Mouse (Mus musculus): ENCODE results near the gene Mars. TPM values are rescaled to one million over a fixed set of nuclear protein-coding genes. Genes with fewer than 3 reads are reported as not detected.

Mars gene
- polyA plus RNA-seq (2012; rRNA removed), result 90.4 and 101 TPM in 2 replicates

DNA sequence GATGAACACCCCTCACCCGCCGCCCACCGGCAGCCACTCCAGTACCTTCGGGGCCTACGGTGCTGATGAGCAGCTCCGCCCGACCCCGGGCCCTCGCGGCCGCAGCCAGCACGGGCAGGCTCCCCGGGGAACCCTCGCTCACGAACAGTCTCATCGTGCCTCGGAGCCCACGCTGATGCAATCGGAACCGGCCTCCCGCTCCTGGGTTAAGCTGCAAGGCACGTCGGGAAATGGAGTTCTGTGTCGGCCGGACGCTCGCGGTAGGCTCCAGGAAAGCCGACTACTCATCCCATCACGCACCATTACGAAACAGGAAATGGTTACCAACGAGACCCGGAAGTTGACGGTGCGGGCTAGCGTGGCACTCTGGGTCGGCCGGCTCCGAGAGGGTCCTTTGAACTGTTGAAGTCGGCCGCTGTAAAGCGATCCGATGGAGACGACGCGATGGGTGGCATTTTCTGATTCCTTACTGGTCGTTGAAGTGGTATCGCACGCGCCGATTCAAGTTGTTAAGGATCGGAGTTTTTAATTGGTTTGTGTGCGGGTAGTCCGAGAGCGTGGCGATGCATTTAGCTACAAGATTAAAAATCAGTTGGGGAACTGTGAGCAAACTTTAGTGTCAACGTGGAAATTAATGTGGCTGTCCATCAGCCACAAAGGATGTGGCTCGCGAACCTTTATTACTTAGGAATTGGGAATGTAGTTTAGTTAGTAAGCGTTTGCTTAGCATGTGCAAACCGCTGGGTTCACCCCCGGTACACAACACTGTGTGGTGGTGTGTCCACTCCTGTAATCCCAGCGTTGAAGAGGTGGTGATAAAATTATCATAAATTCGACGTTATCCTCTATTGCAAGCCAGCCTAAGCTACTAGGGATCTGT, at the start of gene Mars:
Mars (minus strand) TSS at position 311 of the 880 bp plus-strand sequence.

DNA sequence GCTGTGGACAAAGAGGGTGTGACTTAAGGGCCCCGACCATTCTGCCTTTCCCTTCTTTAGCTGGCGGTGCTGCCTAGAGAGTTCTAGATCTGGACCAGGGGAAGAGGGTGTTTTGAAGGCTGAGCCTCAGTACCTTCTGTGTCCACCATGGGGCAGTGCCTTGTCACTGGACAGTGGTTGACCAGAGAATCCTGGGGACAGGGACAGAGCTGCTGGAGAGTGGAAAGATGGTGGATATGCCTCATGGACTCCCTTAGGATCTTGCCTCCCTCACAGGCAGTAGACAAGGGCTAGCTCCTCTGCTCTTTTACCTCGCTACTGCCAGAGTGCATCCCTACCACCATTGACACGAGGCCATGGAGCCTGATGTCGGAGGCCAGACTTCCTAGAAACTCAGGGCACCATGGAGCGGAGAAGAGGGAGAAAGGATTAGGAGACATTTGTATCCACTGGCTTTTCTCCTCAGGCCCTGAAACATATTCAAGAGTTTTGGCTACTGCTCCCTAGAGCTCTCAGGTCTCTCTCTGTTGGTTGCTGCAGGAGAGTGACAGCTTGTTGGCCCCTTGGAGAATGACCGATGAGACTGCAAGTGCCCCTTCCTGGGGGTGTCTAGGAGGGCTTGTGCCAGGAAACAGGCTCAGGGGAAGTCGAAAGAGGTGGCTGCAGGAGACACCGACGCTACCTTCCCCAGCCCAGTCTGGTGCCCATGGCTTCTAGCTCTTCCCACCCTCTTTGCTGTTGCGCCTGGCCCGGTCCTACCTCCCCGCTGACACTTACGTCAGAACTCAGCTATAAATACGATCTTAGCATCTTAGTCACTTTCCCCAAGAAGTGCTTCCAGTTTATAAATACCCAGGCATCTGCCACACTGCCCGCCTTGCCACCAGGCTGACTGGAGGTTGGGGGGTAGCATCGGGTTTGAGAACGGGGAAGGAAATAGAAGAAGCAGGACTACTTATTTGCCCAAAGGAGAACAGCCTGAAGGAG, 42.6 kb upstream of the Mars start, which contains the start of gene Inhbe:
Inhbe (minus strand) TSS at position 503 of the 987 bp plus-strand sequence.

DNA sequence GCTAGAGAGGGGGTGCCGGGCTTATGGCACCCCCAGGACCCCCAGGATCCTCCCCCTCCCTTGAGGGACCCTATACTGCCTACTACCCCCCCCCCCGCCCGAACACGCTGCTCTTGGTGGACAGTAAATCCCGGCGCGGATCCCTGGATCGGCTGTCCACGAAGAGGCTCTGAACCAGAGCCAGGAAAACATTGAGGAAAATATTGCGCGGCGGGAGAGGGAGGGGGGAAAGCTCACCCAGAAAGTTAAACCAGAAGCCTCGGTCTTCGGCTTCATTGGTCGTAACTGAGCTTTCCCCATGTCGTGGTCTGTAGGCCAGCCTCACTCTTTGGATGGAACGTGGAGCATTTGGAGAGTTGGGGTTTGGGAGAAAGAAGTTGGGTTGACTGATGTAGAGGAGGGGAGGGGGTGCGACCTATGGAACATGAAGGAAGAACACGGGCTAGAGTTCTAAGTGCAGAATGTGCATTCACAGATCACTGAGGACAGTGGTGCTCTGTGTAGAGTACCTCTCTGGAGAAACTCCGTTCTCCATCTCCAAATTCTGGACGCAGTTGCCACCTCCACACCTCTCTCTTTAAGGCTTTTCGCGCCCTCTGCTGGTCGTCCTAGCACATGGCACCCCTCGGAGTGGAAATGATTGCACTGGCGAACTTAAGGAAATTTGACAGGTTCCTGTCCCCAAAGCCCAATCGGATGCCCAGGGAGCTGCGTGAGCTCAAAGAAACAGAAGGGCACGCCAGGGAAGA, 30.5 kb upstream of the Mars start, which contains the start of gene Gli1:
Gli1 (minus strand) TSS at position 84 of the 749 bp plus-strand sequence.

DNA sequence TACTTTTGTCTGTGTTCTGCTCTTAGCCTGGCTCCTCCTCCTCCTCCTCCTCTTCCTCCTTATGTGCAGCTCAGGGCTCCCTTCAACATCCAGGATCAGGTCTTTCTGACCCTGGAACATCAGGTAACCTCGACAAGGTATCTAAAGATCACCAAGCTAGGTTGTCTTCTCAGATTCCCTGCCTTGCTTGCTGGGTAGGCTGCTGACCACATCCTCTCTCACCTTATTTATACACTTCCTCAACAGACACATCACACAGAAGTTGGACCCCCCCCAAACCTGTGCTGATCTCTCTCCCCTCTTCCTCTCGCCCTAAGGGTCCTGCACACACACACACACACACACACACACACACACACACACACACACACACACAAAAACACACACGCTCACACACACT, 10.0 kb upstream of the Mars start, which contains the start of gene Arhgap9:
Arhgap9 (plus strand) TSS at position 344 of the 400 bp plus-strand sequence.

DNA sequence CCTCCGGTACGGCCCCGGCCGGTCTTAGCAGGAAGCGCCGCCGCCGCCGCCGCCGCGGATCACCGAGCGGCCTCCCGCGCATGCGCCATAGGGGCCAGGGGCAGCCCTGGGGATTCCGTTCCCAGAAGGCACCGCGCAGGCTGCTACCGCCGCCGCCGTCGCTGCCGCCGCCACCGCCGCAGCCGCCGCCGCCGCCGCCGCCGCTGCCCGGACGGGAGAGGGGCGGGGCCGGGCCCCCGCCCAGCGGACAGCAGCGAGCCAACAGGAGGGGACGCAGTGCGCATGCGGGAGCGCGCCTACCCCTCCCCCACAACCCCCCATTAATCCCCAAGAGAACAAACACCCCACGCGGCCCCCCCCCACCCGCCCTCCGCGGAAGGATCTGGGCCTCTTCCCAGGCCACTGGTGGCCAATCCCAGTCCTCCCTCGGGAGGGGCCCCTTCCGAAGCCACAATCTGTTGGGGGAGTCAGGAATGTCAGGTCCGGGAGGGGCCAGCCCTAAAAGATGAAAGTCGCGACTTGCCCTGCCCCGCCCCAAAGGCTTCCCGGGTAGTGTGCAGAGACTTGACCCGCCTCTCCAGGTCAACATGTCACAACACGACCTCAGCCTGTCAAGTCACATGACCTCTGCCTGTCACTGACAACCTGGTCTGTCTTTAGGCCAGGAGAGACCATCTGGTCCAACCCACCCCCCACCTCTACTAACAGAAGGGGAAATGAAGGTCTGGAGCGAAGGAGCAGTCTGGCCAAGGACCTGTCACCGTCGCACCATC, 22.6 kb downstream of the Mars start, which contains the start of gene Mbd6:
Mbd6 (minus strand) TSS at position 219 of the 773 bp plus-strand sequence.

DNA sequence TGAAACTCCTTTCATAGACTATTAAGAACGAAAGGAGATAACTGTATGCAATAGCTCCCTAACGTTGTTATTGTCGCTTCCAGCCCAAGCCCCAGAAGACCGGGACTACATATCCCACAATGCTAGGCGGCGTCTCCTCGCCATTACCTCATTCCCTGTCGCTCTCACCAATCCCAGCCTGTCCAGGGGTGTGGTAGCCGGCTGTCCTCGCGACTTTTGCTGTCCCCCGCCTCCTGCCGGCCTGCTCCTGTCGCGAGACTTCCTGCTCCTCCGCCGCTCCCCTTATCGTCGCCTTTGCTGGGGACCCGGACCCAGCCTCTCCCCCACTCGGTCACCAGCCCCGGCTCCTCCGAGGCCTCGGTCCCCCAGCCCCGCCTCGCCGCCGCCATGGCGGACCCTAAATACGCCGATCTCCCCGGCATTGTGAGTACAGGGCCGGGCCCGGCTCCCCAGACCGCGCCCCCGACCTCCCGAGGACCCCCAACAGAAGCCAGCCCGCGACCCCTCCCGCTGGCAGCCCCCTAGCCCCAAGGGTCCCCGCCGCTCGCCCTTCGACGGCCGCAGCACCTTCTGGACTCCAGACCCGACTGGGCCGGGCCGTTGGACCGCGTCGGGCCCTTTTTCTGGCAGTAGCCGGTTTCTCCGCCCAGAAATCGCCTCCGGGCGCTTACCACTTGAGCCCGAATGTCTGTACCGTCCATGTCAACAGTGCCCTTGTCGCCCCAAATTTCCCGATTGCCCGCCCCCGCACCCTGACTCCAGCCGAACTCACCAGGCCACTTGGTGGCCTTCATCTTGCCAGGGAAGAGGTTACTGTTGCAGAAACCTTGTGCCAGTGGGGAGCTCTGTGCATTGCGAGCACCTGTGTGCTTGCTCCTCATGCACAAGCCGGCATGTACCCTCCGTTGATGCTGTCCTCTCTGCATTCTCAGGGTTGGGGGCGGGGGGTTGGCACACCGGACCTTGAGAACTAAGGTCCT, 45.2 kb downstream of the Mars start, which contains the start of gene Dctn2:
Dctn2 (plus strand) TSS at position 257 of the 980 bp plus-strand sequence.

DNA sequence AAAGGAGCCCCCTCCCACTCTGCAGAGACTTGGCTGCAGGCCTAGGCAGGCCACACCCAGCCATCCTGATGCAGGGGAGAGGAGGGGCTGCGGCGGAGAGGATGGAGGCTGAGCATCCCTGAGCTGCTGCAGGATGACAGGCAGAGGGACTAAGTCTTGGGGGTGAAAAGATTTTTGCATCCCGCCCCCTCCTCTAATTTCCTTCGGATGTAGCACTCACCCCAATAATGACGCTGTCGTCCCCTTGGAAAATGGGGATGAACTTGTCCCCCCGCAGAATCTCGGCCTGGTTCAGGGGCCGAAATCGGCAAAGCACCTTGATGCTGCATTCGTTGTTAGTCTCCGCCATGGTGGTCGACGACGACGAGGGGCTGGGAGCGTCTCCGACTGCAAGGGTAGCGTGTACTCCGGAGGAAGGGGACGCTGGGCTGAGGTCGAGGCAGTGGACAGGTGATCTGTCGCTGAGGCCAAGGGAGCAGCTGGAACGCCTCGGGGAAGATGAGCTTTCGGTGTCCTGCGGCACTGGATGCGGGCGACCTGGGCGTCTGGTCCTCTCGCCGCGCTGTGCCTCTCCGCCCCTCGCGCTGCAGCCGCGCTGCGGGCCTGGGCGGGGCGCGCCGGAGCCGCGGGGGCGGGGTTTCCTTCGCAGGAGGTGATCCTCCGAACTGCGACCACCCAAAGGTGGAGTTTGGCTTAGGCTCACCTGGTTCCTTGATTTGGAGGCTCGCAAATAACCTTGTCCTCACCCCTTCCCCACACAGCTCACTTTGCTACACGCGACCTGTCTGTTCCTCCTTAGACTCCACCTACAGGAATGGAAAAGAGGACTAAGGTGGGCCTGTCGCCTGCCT, 48.8 kb downstream of the Mars start, which contains the start of gene Kif5a:
Kif5a (minus strand) TSS at position 801 of the 851 bp plus-strand sequence.

Other genes starting within 250 kb of the Mars start
- 1,762 and 2,065 TPM in 2 replicates for gene Cdk4, start 248.3 kb downstream of the Mars start, polyA plus RNA-seq (2012; rRNA removed)
- gene Tspan31, start 241.5 kb downstream of the Mars start, polyA plus RNA-seq (2012; rRNA removed), result 83.8 and 112 TPM in 2 replicates
- 11.3 and 13.4 TPM in 2 replicates for gene Agap2, start 236.5 kb downstream of the Mars start, polyA plus RNA-seq (2012; rRNA removed)
- gene Os9, start 190.7 kb downstream of the Mars start, polyA plus RNA-seq (2012; rRNA removed), result 53.8 and 114 TPM in 2 replicates
- 8.4 and 8.8 TPM in 2 replicates for gene B4galnt1, start 146.6 kb downstream of the Mars start, polyA plus RNA-seq (2012; rRNA removed)
- gene Slc26a10, start 131.1 kb downstream of the Mars start, polyA plus RNA-seq (2012; rRNA removed), result 2.6 and 4.2 TPM in 2 replicates
- 107 and 115 TPM in 2 replicates for gene Arhgef25, start 121.7 kb downstream of the Mars start, polyA plus RNA-seq (2012; rRNA removed)
- 237 and 284 TPM in 2 replicates for gene Dtx3, start 116.1 kb downstream of the Mars start, polyA plus RNA-seq (2012; rRNA removed)
- 18.0 and 21.0 TPM in 2 replicates for gene Pip4k2c, start 100.2 kb downstream of the Mars start, polyA plus RNA-seq (2012; rRNA removed)
- gene Kif5a, start 48.4 kb downstream of the Mars start, polyA plus RNA-seq (2012; rRNA removed), result 36.0 and 44.4 TPM in 2 replicates
- 190 and 214 TPM in 2 replicates for gene Dctn2, start 45.4 kb downstream of the Mars start, polyA plus RNA-seq (2012; rRNA removed)
- 46.5 and 56.0 TPM in 2 replicates for gene Mbd6, start 22.8 kb downstream of the Mars start, polyA plus RNA-seq (2012; rRNA removed)
- gene Arhgap9, start 10.2 kb upstream of the Mars start, polyA plus RNA-seq (2012; rRNA removed), result 2.0 and 2.3 TPM in 2 replicates
- 26.1 and 42.2 TPM in 2 replicates for gene Gli1, start 30.2 kb upstream of the Mars start, polyA plus RNA-seq (2012; rRNA removed)
- 0.01 TPM in 1 of 2 replicates, not detected in the other for gene Inhbe, start 42.6 kb upstream of the Mars start, polyA plus RNA-seq (2012; rRNA removed)
- 0.05 and 0.09 TPM in 2 replicates for gene Inhbc, start 58.6 kb upstream of the Mars start, polyA plus RNA-seq (2012; rRNA removed)
- gene R3hdm2, start 68.5 kb upstream of the Mars start, polyA plus RNA-seq (2012; rRNA removed), result 33.5 and 48.3 TPM in 2 replicates
- 7.8 and 12.2 TPM in 2 replicates for gene Stac3, start 189.9 kb upstream of the Mars start, polyA plus RNA-seq (2012; rRNA removed)
- gene Ndufa4l2, start 203.2 kb upstream of the Mars start, polyA plus RNA-seq (2012; rRNA removed), result 4.2 and 4.5 TPM in 2 replicates
- gene Shmt2, start 210.7 kb upstream of the Mars start, polyA plus RNA-seq (2012; rRNA removed), result 94.7 and 99.4 TPM in 2 replicates
- 10.4 and 12.6 TPM in 2 replicates for gene Nxph4, start 222.8 kb upstream of the Mars start, polyA plus RNA-seq (2012; rRNA removed)

All from central nervous system, embryonic 11.5 days (tissue).